ENCODE assay signal across 22 mouse cellular contexts in the genomic region with DNA sequence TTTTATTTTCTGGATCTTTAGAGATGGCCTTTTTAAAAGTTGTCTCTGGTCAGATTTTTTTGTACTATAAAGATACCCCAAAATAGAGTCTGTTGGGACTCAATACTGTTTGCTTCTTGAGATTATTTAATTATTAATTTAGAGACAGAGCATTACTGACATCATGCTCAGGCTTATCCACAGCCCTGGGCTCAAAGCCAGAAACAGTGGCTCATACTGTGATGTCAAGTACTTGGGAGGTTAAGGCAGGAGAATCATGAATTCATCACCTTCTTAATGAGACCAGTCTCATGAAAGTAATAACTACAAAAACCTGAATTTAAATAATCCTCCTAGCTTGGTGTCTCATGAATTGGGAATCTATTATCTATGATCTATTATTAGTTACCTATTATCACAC. TPM values are rescaled to one million over a fixed set of nuclear protein-coding genes. Genes with fewer than 3 reads are reported as not detected.
A peak's percentile ranks its signal among the peaks of the same experiment; 100 is the strongest.
DNase-seq lines count a peak whose midpoint lies in the region; ATAC-seq and TF ChIP-seq lines count a peak whose summit lies in the region.
"Had no signal": no experiment of that assay in that cellular context is flagged by ENCODE, and none has a peak within 500 bp of the region (broad histone marks: within the 10 kb centered on the region; RNA-seq: fewer than 3 reads in every experiment).

No protein-coding gene starts in this region.

- no peak overlapping the region for H3K27ac ChIP-seq in heart, postnatal 0 days (ENCODE audit: low read depth)
- no peak overlapping the region for H3K27ac ChIP-seq in liver, embryonic 12.5 days
- H3K27ac ChIP-seq: layer of hippocampus, adult 2 months had no signal

- no peaks in the 10 kb centered on the region for H3K27me3 ChIP-seq in heart, postnatal 0 days (ENCODE audit: control insufficient read depth, insufficient read depth, low read length)
- no peaks in the 10 kb centered on the region for H3K27me3 ChIP-seq in liver, embryonic 12.5 days (replicated peaks)
- H3K27me3 ChIP-seq: heart, embryonic 12.5 days; megakaryocyte, embryonic 14.5 days had no signal

- peaks cover 38% of the 10 kb centered on the region for H3K36me3 ChIP-seq in heart, postnatal 0 days (replicated peaks; ENCODE audit: control insufficient read depth, insufficient read depth, low read length)
- peaks cover 70% of the 10 kb centered on the region for H3K36me3 ChIP-seq in liver, embryonic 12.5 days

- no peaks in the 10 kb centered on the region for H3K4me1 ChIP-seq in heart, postnatal 0 days (ENCODE audit: control insufficient read depth, insufficient read depth)
- no peaks in the 10 kb centered on the region for H3K4me1 ChIP-seq in liver, embryonic 12.5 days
- H3K4me1 ChIP-seq: heart, embryonic 12.5 days had no signal

- intact Hi-C loops in heart, postnatal 36 days (cut with DNase I) = no loop called here

- H3K9ac ChIP-seq in heart, postnatal 0 days (replicated peaks; ENCODE audit: low read depth, low read length) = no peak overlapping the region
- no peak overlapping the region for H3K9ac ChIP-seq in liver, embryonic 12.5 days
- H3K9ac ChIP-seq: forebrain, postnatal 0 days; heart, embryonic 12.5 days; liver, postnatal 0 days had no signal

- TF ChIP-seq EP300 in heart, postnatal 0 days (IDR thresholded peaks at IDR 0.05; ENCODE audit: low read depth) = no peak

- peak; percentile 41 for DNase-seq in heart, postnatal 0 days (ENCODE audit: low spot score)
- DNase-seq in heart, postnatal 36 days = no peak
- DNase-seq in 3T3-L1 (ENCODE audit: low read depth, low spot score) = peak; percentile 25
- DNase-seq in MN1 (ENCODE audit: low spot score) = peak; percentile 58
- DNase-seq in adrenal gland, postnatal 10 days = peak; percentile 28
- DNase-seq in thymus, postnatal 25 days = no peak
- DNase-seq: cerebellum, adult 9-11 months; embryo, embryonic 11 days; forebrain, postnatal 0 days; kidney, adult 18-20 months; kidney, postnatal 10 days; layer of hippocampus, postnatal 36 days; liver; liver, postnatal 0 days; lung, postnatal 10 days; retina, postnatal 1 day; thymus, adult 2 months had no signal

- H3K4me3 ChIP-seq in heart, postnatal 0 days (ENCODE audit: low read depth, low read length) = no peak overlapping the region
- H3K4me3 ChIP-seq in liver, embryonic 12.5 days = no peak overlapping the region
- H3K4me3 ChIP-seq: heart, embryonic 12.5 days; layer of hippocampus, adult 2 months; megakaryocyte, embryonic 14.5 days had no signal

- no peak for TF ChIP-seq CTCF in heart, postnatal 0 days (IDR thresholded peaks at IDR 0.05; ENCODE audit: low read depth)

- ATAC-seq in heart, postnatal 0 days (ENCODE audit: insufficient read depth, low read depth) = no peak
- no peak for ATAC-seq in liver, embryonic 12.5 days
- no peak for ATAC-seq in monocyte, adult 5-6 weeks (replicated peaks; ENCODE audit: insufficient number of reproducible peaks, low FRiP score, low TSS enrichment, poor library complexity, severe bottlenecking)
- ATAC-seq: forebrain, postnatal 0 days; liver, postnatal 0 days had no signal

- no peak overlapping the region for H3K4me2 ChIP-seq in heart, postnatal 0 days (ENCODE audit: low read depth, low read length)
- no peak overlapping the region for H3K4me2 ChIP-seq in liver, embryonic 12.5 days
- H3K4me2 ChIP-seq: heart, embryonic 12.5 days had no signal

- H3K9me3 ChIP-seq in heart, postnatal 0 days (replicated peaks; ENCODE audit: control insufficient read depth, low read length) = no peaks in the 10 kb centered on the region
- H3K9me3 ChIP-seq in liver, embryonic 12.5 days (replicated peaks) = no peaks in the 10 kb centered on the region
- H3K9me3 ChIP-seq: heart, embryonic 12.5 days; megakaryocyte, embryonic 14.5 days had no signal

RNA-seq across cellular contexts. Expression of gene Tmed5, which starts 32.2 kb away (rescaled TPM):
- 30.1 and 40.4 TPM in 2 replicates for total RNA-seq in heart, postnatal 0 days (2014; rRNA removed; ENCODE audit: low replicate concordance)
- polyA plus RNA-seq in heart, postnatal 0 days (2015; fragmentation: Nextera tagmentation; extraction: Ambion mirVana) = 23.2 and 25.8 TPM in 2 replicates
- 10 to 100 TPM; 26.7 to 34.9 TPM for total RNA-seq in heart, postnatal 36 days (2021)
- 100 to 1,000 TPM in 1 of 2 experiments, 10 to 100 TPM in 1; 88.3 to 112 TPM for total RNA-seq in adrenal gland, postnatal 10 days (2021)
- 27.6 and 29.3 TPM in 2 replicates for polyA plus RNA-seq in liver, embryonic 12.5 days (2016; fragmentation: Nextera tagmentation; extraction: Ambion mirVana)
- 204 to 217 TPM (median 205 TPM) in 3 replicates for total RNA-seq in monocyte, adult 5-6 weeks (2017)

RNA-seq across cellular contexts. Expression of gene Ccdc18, which starts 32.5 kb away (rescaled TPM):
- 1.5 and 10.9 TPM in 2 replicates for total RNA-seq in heart, postnatal 0 days (2014; rRNA removed; ENCODE audit: low replicate concordance)
- 1.4 and 1.7 TPM in 2 replicates for polyA plus RNA-seq in heart, postnatal 0 days (2015; fragmentation: Nextera tagmentation; extraction: Ambion mirVana)
- under 1 TPM; 0.24 to 0.56 TPM for total RNA-seq in heart, postnatal 36 days (2021)
- total RNA-seq in adrenal gland, postnatal 10 days (2021) = 1 to 10 TPM; 2.3 to 4.9 TPM
- polyA plus RNA-seq in liver, embryonic 12.5 days (2016; fragmentation: Nextera tagmentation; extraction: Ambion mirVana) = 7.1 and 9.3 TPM in 2 replicates
- total RNA-seq in monocyte, adult 5-6 weeks (2017) = 1.7 to 3.0 TPM (median 2.1 TPM) in 3 replicates

RNA-seq across cellular contexts. Expression of gene Mtf2, which starts 34.7 kb away (rescaled TPM):
- total RNA-seq in heart, postnatal 0 days (2014; rRNA removed; ENCODE audit: low replicate concordance) = 20.2 and 33.3 TPM in 2 replicates
- polyA plus RNA-seq in heart, postnatal 0 days (2015; fragmentation: Nextera tagmentation; extraction: Ambion mirVana) = 34.4 and 38.1 TPM in 2 replicates
- total RNA-seq in heart, postnatal 36 days (2021) = 10 to 100 TPM; 10.8 to 13.8 TPM
- total RNA-seq in adrenal gland, postnatal 10 days (2021) = 10 to 100 TPM; 22.2 to 32.3 TPM
- polyA plus RNA-seq in liver, embryonic 12.5 days (2016; fragmentation: Nextera tagmentation; extraction: Ambion mirVana) = 56.3 and 60.4 TPM in 2 replicates
- total RNA-seq in monocyte, adult 5-6 weeks (2017) = 63.4 to 78.4 TPM (median 63.4 TPM) in 3 replicates

Comparison
In these comparisons a context has a peak if more than half of its experiments do, and no peak if none do; other contexts are left out.
1. DNase-seq: peak in heart, postnatal 0 days (single experiment), 3T3-L1 (single experiment), MN1 (single experiment) and adrenal gland, postnatal 10 days (single experiment); none in heart, postnatal 36 days (0 of 2) and thymus, postnatal 25 days (single experiment).